ENCODE assay signal across 9 mouse cellular contexts in the genomic region with DNA sequence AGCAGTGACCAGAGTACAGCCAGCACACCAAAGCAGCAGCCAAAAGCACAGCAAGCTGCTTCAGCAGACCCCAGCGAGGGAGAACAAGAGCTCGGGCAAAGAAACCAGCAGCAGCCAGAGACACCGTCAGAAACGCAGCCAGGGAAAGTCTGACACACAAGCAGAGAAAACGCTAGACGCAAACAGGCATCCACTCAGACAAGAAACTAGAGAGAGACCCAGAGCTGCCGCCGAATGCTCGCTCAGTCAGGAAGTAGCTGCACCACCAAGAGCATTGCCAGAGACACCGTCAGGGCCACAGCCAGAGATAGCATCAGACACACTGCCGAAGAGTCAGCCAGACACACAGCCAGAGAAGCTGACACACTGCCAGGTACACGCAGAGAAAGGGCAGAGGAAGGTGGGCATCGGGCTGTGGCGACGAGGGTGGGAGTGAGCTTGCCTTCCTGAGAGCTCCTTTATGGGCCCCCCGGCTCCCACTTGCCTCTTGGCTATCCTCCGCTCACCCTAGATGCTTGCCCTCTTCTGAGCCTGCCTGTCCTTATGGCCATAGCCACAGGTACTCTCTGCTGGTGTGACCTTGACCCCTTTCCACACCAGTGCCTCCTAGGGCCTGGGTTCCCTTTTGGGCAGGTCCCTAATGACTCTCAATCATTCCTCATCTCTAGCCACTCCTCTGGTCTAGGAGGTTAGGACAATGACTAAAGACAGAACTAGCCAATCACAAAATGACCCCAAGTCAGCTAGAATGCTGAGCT. TPM values are rescaled to one million over a fixed set of nuclear protein-coding genes. Genes with fewer than 3 reads are reported as not detected.
A peak's percentile ranks its signal among the peaks of the same experiment; 100 is the strongest.
DNase-seq lines count a peak whose midpoint lies in the region; ATAC-seq lines count a peak whose summit lies in the region.
"Had no signal": no experiment of that assay in that cellular context is flagged by ENCODE, and none has a peak within 500 bp of the region (broad histone marks: within the 10 kb centered on the region; RNA-seq: fewer than 3 reads in every experiment).

No protein-coding gene starts in this region.

- peak overlapping the region; percentile 47 for H3K9ac ChIP-seq in heart, embryonic 14.5 days (ENCODE audit: low read length)
- H3K9ac ChIP-seq in hindbrain, embryonic 15.5 days: no peak overlapping the region; the same call in 1 of the 2 replicates

- peaks cover 13% of the 10 kb centered on the region for H3K27me3 ChIP-seq in heart, embryonic 14.5 days (ENCODE audit: control insufficient read depth, insufficient read depth, low read length)
- H3K27me3 ChIP-seq in hindbrain, embryonic 15.5 days: no peaks in the 10 kb centered on the region

- no peak overlapping the region for H3K4me3 ChIP-seq in heart, embryonic 14.5 days (ENCODE audit: control insufficient read depth in 1 of 2, insufficient read depth in 1 of 2, low read depth in 1 of 2, low read length in 2 of 2)
- H3K4me3 ChIP-seq in hindbrain, embryonic 15.5 days: no peak overlapping the region

- peak overlapping the region in 1 of 2 experiments; percentile 34; a peak in 3 of 4 replicates for H3K27ac ChIP-seq in heart, embryonic 14.5 days (replicated peaks in 1 of 2; ENCODE audit: control insufficient read depth in 1 of 2, insufficient read depth in 1 of 2, low read depth in 2 of 2, low read length in 2 of 2)
- peak overlapping the region; percentile 60 for H3K27ac ChIP-seq in hindbrain, embryonic 15.5 days (replicated peaks)

- WGBS in heart, embryonic 14.5 days: 37% methylated on average over 17 of the region's 17 CpGs
- 55% methylated on average over 17 of the region's 17 CpGs for WGBS in hindbrain, embryonic 15.5 days

- H3K9me3 ChIP-seq in heart, embryonic 14.5 days (ENCODE audit: control insufficient read depth, low read length): no peaks in the 10 kb centered on the region
- no peaks in the 10 kb centered on the region for H3K9me3 ChIP-seq in hindbrain, embryonic 15.5 days

- no peak for ATAC-seq in heart, embryonic 14.5 days (ENCODE audit: insufficient number of reproducible peaks, insufficient read depth, low FRiP score, low read depth)
- no peak for ATAC-seq in hindbrain, embryonic 15.5 days (ENCODE audit: low FRiP score, low read depth)
- ATAC-seq: inflammation-experienced regulatory T-cells, adult 6 months had no signal

- peaks cover 43 to 61% of the 10 kb centered on the region in 2 experiments for H3K4me1 ChIP-seq in heart, embryonic 14.5 days (ENCODE audit: control insufficient read depth in 2 of 2, insufficient read depth in 2 of 2, low read length in 2 of 2)
- H3K4me1 ChIP-seq in hindbrain, embryonic 15.5 days (replicated peaks): peaks cover 83% of the 10 kb centered on the region

- intact Hi-C loops in gastrocnemius, postnatal 36 days (cut with DNase I): no loop called here

- H3K4me2 ChIP-seq in heart, embryonic 14.5 days (ENCODE audit: low read length): peak overlapping the region; percentile 7; the same call in 1 of the 2 replicates
- peak overlapping the region; percentile 7; the same call in 1 of the 2 replicates for H3K4me2 ChIP-seq in hindbrain, embryonic 15.5 days

- H3K36me3 ChIP-seq in heart, embryonic 14.5 days (ENCODE audit: control insufficient read depth, insufficient read depth, low read length): no peaks in the 10 kb centered on the region
- H3K36me3 ChIP-seq in hindbrain, embryonic 15.5 days: no peaks in the 10 kb centered on the region

- no peak for DNase-seq in heart, adult 9 months (ENCODE audit: low spot score in 2 of 2)
- DNase-seq in R1 (ENCODE audit: low read depth, low spot score): peak; percentile 42
- peak; percentile 80 for DNase-seq in cerebellum, adult 9-11 months
- DNase-seq in retina, postnatal 1 day: no peak
- no peak for DNase-seq in gastrocnemius, postnatal 36 days
- no peak for DNase-seq in T-cell, adult 2 months (ENCODE audit: low spot score)

RNA-seq across cellular contexts. Expression of gene Cntfr, which starts 20.5 kb away (rescaled TPM):
- polyA plus RNA-seq in heart, embryonic 14.5 days (2014; fragmentation: Nextera tagmentation; extraction: Ambion mirVana): 1.2 and 2.8 TPM in 2 replicates
- 29.1 and 33.0 TPM in 2 replicates for polyA plus RNA-seq in hindbrain, embryonic 15.5 days (2015; fragmentation: Nextera tagmentation; extraction: Ambion mirVana)
- total RNA-seq in gastrocnemius, postnatal 36 days (2021): 10 to 100 TPM; 24.8 to 31.1 TPM
- polyA plus RNA-seq: inflammation-experienced regulatory T-cells, adult 6 months had no signal

RNA-seq across cellular contexts. Expression of gene Il11ra1, which starts 23.4 kb away (rescaled TPM):
- 120 and 136 TPM in 2 replicates for polyA plus RNA-seq in heart, embryonic 14.5 days (2014; fragmentation: Nextera tagmentation; extraction: Ambion mirVana)
- polyA plus RNA-seq in hindbrain, embryonic 15.5 days (2015; fragmentation: Nextera tagmentation; extraction: Ambion mirVana): 39.4 and 41.6 TPM in 2 replicates
- 10 to 100 TPM; 30.8 to 41.2 TPM for total RNA-seq in gastrocnemius, postnatal 36 days (2021)

RNA-seq across cellular contexts. Expression of gene Enho, which starts 36.3 kb away (rescaled TPM):
- polyA plus RNA-seq in heart, embryonic 14.5 days (2014; fragmentation: Nextera tagmentation; extraction: Ambion mirVana): 3.9 and 6.3 TPM in 2 replicates
- 106 and 122 TPM in 2 replicates for polyA plus RNA-seq in hindbrain, embryonic 15.5 days (2015; fragmentation: Nextera tagmentation; extraction: Ambion mirVana)
- 10 to 100 TPM; 10.3 to 10.9 TPM for total RNA-seq in gastrocnemius, postnatal 36 days (2021)
- polyA plus RNA-seq: inflammation-experienced regulatory T-cells, adult 6 months had no signal

RNA-seq across cellular contexts. Expression of gene Rpp25l, which starts 36.9 kb away (rescaled TPM):
- 47.1 and 48.6 TPM in 2 replicates for polyA plus RNA-seq in heart, embryonic 14.5 days (2014; fragmentation: Nextera tagmentation; extraction: Ambion mirVana)
- polyA plus RNA-seq in hindbrain, embryonic 15.5 days (2015; fragmentation: Nextera tagmentation; extraction: Ambion mirVana): 58.7 and 58.8 TPM in 2 replicates
- 10 to 100 TPM; 46.8 to 50.0 TPM for total RNA-seq in gastrocnemius, postnatal 36 days (2021)

RNA-seq across cellular contexts. Expression of gene Dctn3, which starts 46.5 kb away (rescaled TPM):
- polyA plus RNA-seq in heart, embryonic 14.5 days (2014; fragmentation: Nextera tagmentation; extraction: Ambion mirVana): 122 and 134 TPM in 2 replicates
- polyA plus RNA-seq in hindbrain, embryonic 15.5 days (2015; fragmentation: Nextera tagmentation; extraction: Ambion mirVana): 298 and 299 TPM in 2 replicates
- 10 to 100 TPM; 40.9 to 41.9 TPM for total RNA-seq in gastrocnemius, postnatal 36 days (2021)

Comparison
In these comparisons a context has a peak if more than half of its experiments do, and no peak if none do; other contexts are left out.
1. DNase-seq: peak in R1 (single experiment) and cerebellum, adult 9-11 months (single experiment); none in heart, adult 9 months (0 of 2), retina, postnatal 1 day (single experiment), gastrocnemius, postnatal 36 days (0 of 2) and T-cell, adult 2 months (single experiment).
2. RNA of gene Enho, which starts 36.3 kb away (polyA plus RNA-seq): 106 to 122 TPM in hindbrain, embryonic 15.5 days; 3.9 to 6.3 TPM in heart, embryonic 14.5 days; every median in the first group is over 10 times any median in the second.